Mouse (Mus musculus) cerebellum, postnatal 14 days (tissue): ENCODE measurements at regions not wholly inside any gene's neighbourhood (a gene's known extent, or its start where the extent isn't known, plus 50 kb on each side); places are given as distances from the start of the nearest gene placed in this dataset.
A peak's percentile ranks its signal among the peaks of the same experiment; 100 is the strongest.

Experiments
- DNase-seq, 2 experiments: peaks; one replicate each; pipeline ENCODE4 v3.0.0; 2021; ENCODE audit warnings: mixed read lengths in 2 of 2

DNA sequence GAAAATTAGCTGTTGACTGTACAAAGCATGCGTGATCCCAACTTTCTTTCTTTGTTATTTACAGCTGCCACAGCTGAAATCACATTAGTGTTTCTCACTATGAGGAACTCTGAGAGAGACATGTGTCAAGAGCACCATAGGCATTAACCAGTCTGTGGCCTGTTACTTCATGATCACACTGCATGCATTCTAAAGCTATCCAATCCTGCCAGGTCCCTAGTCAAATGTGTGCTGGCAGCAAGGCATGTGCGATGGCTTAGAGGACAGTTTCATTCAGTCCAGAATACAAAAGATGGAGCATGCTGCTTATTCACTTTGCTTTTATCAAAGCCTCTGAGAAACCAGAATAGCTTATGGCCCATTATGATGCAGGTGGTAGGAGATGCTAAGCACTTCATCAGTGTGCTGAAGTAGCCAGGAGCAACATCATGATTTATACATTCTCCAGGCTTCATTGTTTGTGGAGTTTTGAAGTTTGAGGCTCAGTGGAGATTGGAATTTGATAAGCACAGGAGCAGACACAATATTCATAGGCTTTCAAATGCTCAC lies 882.9 kb upstream of the Lrrn3 start:
- DNase-seq = no peak

GRCm38 (mm10) chr12:42338996-42339680 lies 852.9 kb upstream of the Lrrn3 start:
- peak; percentile 12 to 17 for DNase-seq

DNA sequence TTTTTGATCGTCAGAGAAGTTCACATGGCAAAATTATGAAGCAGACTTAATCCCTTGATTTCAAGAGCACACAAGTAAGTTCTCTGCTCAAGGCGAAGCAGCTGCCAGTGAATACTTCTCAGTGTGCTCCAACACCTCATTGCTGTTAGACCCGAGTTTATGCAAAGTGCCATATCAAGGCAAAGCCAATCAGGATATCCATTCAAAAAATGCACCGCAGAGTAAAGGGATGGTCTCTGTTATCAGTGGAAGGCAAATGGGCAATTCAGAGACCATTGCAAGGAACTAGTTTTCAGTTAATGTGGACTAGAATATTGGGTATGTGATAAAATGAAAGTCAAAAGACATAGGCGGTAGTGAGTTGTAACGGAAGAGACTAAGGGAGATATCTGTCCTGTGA lies 820.2 kb upstream of the Lrrn3 start:
- DNase-seq = no peak

- DNase-seq = no peak
These were observed 791.2 kb upstream of the Lrrn3 start for GRCm38 (mm10) chr12:42277241-42278032.

DNA sequence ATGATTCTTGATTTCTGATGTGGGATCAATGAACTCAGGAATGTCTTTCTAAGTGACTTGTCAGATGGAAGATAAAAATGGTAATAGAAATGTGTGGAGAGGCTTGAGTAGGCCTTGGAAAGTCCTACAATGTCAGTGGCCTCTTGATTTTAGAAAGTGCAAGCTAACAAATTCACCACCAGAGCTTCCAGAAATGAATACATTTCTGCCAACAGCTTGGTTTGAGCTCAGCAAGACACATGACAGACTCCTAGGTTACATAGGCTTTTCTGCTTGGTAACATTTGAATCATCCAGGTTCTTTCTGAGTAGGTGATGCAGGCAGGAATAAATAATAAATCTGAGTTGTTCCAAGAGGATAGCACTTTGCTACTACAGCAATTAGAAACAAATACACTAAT lies 764.2 kb upstream of the Lrrn3 start:
- no peak for DNase-seq

DNA sequence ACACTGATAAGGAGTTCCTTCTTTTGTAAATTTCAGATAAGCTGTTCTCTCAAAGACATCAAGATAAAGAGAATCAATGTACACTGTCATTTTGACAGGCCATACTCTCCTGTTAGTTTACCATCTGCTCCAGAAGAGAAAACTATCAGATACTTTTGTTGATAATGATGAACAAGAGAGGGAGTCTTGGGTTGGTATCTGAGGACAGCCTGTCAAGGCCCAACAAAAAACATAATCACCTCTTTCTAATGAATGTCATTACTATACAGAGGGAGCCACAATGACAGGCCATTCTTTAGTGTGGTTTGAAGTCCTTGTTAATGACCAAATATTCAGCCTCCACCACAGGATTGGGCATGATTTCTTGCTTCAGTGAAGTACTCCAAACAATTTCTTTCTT lies 743.0 kb upstream of the Lrrn3 start:
- no peak for DNase-seq

DNA sequence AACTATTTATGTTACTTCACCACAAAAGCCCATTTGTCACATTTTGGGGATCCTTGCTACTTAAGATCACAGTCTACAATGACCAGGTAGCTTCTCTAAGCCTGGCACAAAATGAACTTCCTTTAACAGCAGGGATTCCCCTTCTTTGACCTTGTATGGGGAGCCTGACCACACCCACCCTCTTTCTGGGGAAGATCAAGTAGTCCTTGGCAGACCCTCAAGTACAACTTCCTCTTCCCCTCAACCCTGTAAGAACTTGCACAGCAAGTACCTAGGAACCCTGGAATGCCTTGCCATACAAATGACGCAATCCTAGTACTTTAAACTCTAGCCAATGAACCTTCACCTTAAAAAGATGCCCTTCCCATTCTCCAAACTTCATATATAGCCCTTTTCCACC lies 695.4 kb upstream of the Lrrn3 start:
- DNase-seq = no peak

- DNase-seq = no peak
These were observed 693.9 kb upstream of the Lrrn3 start for GRCm38 (mm10) chr12:42179947-42180669.

DNA sequence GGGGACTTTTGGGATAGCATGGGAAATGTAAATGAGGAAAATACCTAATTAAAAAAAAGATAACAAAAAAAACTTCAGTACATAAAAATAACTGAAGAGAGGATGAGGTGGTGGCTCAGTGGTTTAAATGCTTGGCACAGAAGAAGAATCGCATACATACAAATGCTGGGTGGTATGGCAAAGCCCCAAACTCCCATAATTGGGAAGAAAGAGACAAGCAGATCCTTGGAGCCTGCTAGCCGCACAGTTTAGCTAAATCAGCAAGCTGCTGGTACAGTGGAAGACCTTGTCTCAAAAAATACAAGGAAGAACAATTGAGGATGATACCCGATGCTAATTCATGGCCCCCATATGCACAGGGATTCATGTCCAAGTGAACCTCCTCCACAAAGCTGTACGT lies 661.7 kb upstream of the Lrrn3 start:
- DNase-seq = no peak

DNA sequence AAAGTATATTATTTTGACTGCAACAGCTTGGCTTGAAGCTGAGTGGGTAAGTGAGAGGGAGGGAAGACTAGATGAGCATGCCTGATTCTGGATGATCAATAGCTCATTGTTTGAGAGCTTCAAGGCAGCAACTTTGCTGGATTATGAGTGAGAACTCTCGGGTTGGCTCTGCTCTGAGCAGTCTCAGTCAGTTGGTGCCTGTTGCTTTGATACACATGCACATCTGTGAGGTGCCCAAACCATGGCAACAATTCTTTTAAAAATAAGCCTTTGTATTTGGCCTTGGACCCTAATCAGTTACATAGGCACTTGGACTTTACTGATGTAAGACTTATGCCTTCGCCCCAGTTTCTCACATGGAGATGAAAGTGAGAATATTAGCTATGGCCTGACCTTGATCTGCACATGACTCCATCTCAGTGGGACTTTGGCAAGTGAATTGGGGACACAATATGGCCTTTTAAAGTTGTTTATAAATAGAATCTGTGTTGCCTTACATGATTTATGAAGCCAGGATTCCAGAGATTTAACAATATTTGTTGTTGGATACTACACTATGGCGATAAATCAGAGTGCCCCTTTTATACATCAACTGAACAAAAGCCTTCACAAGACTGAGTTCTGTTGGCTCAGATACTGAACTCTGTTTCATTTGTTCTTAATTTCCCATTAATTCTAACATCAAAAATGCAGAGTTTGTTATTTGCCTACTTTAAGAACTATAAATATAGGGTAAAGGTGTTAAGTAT lies 652.6 kb upstream of the Lrrn3 start:
- DNase-seq = peak in 1 of 2 experiments; percentile 45

- peak in 1 of 2 experiments; percentile 26 for DNase-seq
These were observed 651.9 kb upstream of the Lrrn3 start for GRCm38 (mm10) chr12:42138177-42138576.

GRCm38 (mm10) chr12:42137764-42138163 lies 651.5 kb upstream of the Lrrn3 start:
- peak; percentile 22 to 47 for DNase-seq

- no peak for DNase-seq
These were observed 614.0 kb upstream of the Lrrn3 start for GRCm38 (mm10) chr12:42100189-42100588.

DNA sequence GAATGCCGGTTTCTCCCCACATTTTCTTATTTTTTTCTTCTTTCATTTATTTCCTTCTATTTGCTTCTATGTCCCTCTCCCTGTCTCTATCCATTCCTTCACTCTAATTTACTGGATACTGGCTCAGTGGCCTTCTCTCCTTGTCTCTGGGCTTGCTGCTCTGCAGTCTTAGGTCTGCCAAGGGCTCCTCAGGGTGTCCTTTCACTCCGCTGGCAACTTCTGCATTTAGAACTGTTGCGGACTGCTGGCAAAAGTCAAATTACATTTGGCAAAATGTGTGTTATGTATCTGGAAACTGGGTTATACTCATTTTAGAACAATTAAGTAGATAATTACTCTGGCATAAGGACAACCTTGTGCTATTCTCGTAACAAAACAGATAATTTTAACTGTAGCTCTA lies 584.2 kb upstream of the Lrrn3 start:
- peak; percentile 45 to 74 for DNase-seq

DNA sequence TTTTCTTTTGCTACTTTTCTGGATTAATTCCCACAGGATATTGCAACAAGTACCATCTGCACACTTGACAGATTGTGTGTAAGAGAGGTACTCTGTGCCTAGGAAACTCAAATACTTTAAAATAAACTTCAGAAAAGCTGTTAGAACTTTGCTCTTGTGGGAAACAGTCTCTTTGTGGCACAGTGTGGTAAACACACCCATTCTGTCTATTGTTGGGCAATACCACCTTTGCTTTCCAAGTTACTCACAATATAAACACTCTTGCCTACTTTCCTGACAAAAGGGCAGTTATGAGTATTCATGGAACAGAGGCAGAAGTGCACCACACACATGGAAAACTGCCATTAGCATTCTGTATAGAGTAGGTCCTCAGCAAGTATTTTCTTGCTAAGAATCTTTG lies 577.5 kb upstream of the Lrrn3 start:
- DNase-seq = no peak

DNA sequence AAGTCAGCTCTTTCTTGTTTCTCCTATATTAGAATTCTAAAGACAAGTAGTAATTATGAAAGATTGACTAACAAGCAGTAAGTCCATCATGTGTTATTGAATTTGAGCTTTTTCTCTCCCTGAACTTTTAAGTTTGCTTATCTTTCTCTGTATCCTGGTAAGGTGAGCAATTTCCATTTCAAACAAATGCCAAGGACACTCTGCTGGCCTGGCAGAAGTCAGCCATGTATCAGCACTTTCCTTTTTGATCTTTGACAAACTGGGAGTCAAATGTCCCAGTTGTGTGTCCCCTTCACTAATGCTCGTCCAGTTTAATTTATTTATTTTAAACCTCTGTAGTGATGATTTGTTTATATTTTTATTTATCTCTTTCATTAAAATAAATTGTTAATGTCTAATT lies 562.8 kb upstream of the Lrrn3 start:
- no peak for DNase-seq

GRCm38 (mm10) chr12:42027874-42028273 lies 541.6 kb upstream of the Lrrn3 start:
- no peak for DNase-seq

DNA sequence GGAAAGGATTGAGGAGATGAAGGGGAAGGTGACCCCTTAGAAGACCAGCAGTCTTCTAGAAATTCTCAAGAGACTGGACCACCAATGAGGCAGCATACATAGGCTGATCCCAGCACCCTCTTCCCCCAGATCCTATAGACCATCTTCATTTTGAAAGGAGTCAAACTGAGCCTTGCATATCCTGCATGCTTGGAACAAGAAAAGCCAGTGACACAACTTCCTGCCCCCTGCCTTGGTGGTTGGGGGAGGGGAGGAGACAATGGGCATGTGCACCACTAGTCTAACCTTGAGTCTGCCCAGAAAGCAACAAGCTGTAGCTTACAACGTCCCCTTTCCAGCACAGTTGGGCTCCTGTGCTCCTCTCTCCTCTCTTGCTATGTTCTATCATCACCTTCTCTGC lies 531.3 kb upstream of the Lrrn3 start:
- DNase-seq = no peak

GRCm38 (mm10) chr12:42008827-42009383 lies 522.7 kb upstream of the Lrrn3 start:
- DNase-seq = no peak

DNA sequence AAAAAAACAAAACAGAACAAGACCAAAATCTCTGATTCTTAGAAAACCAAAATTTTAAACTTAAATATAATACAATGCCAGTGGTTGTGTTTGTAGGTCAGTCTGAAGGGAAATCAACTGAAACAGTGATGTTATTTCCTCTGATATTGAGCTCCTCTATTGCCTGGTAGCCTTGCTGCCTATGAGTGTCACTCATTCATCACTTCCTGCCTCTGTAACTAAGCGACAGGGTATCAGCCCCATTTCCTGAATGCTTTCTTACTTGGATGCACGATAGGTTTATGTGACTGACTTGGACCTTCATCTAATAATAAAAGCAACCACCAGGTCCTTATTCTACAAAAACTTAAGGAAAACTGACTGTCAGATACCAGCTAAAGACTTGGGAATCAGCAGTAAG lies 520.7 kb upstream of the Lrrn3 start:
- no peak for DNase-seq
